Mouse (Mus musculus) left cerebral cortex, adult 11 months (tissue): ENCODE results near the gene Fgf11.

Experiments
- DNase-seq: peaks from one replicate; pipeline ENCODE4 v3.0.0; 2022; ENCODE audit warnings: low spot score

Fgf11 gene

GRCm38 (mm10) chr11:69754701-69755100 lies 47.0 kb downstream of the Fgf11 start:
- no peak for DNase-seq

- DNase-seq, result no peak
Observed at GRCm38 (mm10) chr11:69754233-69754632, 47.4 kb downstream of the Fgf11 start.

GRCm38 (mm10) chr11:69752686-69753085 lies 49.0 kb downstream of the Fgf11 start:
- DNase-seq, result no peak

DNA sequence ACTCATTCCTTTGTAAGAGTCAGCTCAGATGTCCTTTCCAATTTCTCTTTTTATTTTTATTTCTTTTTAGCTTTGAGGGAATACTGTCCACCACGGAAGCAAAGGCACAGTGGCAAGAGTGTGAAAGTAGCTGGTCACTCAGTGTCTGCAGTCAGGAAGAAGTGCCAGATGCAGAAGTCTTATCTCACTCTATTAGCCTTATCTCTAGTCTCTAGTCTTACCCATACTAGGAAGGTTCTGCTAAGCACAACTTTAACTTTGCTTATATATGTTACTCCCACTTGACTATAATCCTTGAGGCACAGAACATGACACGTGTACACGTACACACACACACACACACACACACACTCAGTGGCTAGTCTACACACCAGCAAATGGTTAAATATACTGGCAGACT lies 50.0 kb downstream of the Fgf11 start:
- DNase-seq, result no peak
